Mouse (Mus musculus): ENCODE measurements around the gene Qser1.

Qser1 gene

DNA sequence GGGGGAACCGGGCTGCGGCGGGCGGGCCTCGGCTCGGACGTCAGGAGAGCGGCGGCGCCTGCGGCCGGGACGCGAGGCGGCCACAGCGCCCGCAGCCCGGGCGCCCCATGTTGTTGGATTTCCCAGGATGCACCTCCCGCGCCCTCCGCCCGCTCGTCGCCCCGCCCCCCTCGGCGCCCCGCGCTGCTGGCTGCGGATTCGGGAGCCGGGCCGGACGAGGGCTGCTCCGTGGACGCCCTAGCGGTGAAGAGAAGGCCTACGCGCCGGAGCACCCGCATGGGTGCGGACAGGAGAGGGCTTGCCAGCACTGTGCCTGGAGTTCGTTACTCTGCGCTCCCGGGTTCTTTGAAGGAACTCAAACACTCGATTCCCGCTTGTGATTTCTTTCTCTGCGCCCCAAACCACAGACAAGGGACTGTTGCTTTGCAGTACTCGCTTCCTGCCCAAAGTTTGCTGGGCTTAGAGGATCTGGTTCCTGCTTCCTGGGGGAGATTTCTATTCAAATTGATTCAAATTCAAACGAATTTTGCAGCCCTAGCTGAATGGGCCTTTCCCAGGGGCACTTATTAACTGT is 393 bp upstream of the Qser1 start:
- WGBS = under 1% methylated on average over 50 of the region's 51 CpGs

DNA sequence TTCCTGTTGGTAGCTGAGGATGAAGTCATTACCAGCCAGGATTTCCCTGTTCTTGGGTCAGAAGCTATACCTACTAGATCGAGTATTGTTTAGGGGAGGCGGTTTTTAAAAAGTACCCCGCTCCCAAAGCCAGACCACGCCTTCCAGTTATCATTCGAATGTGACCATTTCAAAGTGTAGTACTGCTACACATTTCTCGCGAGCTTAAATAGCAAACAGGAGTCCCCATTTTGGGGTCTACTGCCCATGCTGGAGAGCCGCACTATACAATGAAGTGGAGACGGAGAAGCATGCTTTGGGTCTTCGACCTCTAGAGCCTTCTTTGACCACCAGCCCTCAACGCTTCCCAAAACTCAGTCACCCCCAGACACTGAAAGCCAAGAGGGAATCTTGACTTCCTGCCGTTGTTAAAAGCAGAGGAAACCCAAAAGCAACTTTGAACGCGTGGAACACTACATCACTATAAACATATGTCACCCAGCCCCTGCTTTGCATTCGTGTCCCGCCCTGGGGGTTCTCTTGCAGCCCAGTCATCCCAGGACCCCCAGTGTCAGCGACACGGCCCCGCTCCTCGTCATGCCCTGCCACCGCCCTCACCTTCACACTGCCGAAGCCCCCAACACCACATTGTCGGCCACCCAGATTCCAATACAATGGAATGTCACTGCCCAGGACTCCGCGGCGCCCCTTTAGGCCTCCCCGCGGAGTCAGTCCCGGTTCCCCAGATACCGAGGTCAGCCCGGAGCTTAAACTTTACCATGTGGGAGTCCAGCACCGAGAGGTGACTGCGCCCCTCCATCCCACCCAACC is 794 bp downstream of the Qser1 start:
- WGBS = 1% methylated on average over 33 of the region's 33 CpGs

DNA sequence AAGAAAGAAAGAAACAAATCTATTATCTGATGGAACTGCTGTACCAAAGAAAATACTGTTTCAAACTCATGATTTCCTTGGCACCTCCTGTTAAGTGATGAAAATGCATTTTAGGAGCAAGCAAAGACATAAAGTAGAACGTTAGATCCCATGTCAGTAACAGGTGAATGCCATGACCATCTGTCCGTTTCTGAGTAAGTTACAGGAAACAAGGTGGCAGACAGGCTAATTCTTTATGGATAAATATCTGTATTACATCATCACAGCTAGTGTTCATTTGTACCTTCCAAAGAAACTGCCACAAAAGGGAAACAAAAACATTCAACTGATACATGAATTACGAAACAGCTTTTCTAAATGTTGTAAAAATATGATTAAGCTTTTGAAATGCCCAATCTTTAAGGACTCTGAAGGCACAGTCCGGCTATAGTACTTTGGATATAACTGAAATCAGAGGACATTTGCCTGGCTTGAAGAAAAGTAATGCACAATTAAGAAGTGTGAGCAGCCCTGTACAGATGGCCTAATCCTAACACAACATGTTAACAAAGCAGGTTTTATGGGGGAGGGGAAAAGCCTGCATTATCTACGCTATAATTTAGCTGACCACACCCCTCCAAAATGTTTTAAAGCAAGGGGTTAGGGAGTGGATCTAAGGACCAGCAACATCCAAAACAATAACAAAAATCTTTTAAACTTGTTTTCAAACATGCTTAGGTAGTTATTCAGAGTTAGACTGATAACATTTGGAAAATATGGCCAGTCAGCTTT is 2.2 kb downstream of the Qser1 start:
- WGBS = 45% methylated on average over 5 of the region's 5 CpGs

DNA sequence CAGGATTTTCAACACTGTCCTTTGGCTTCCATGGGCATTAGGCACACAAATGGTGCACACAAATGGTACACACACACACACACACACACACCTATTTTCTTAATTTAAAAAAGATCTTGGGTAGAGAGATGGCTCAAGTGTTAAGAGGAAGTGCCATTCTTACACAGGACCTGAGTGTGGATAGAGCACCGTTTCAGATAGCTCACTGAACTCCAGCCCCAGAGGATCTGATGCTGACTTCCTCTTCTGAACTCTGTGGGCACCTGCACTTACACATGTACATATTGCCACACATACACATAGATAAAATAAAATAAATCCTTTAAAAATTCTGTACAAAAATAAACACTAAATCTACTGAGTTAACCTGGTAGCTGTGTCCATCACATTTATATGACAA is 11.1 kb downstream of the Qser1 start:
- WGBS = 55% methylated on average over 1 of the region's 1 CpGs

DNA sequence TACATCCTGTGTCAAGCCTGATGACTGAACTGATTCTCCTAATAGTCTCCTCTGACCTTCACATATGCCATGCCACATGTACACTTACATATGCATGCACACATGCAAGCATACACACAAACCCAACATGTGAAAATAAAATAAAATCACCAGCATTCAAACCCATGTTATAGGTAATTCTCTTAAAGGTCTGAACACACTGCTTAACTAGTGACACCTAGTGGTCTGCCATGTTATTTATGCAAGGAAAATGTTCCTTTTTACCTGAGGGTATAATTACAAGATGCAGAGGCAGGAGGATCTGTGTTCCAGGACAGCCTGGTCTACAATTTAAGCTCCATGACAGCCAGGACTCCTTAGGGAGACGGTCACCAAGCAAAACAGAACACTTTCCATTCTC is 41.8 kb downstream of the Qser1 start:
- WGBS = 93% methylated on average over 1 of the region's 1 CpGs

DNA sequence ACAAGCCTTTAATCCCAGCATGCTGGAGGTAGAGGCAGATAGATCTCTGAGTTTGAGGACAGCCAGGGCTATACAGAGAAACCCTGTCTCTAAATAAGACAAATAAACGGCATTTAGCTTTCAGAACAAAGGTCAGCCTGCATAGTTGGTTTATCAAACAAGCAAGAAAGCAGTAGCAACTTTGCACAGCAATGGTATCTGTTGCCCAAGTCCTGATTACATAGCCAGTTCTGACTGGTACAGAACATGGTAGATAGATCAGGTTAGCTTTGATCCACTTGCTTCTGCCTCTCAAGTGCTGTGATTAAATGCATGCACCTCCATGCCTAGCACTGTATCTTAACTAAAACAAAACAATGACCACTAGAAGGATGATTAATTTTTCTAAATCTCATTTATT is 47.9 kb downstream of the Qser1 start:
- WGBS = 72% methylated on average over 1 of the region's 1 CpGs

DNA sequence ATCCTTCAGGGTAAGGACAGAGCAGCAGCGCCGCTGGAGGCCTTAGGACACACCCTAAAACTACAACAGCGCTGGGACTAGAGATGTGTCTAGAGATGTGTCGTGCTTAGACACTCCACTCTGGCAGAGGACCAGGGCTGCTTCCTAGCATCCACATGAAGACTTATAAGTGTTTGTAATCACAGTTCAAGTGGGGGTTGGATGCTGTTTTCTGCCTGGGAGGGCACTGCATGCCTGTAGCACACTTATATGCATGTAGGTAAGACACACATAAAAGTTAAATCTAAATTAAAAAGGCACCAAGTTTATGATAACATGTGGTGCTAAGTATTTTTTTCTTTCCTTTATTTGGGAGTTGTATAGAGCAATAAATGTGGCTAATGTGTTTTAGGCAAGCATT is 52.5 kb downstream of the Qser1 start:
- 82% methylated on average over 4 of the region's 4 CpGs for WGBS

DNA sequence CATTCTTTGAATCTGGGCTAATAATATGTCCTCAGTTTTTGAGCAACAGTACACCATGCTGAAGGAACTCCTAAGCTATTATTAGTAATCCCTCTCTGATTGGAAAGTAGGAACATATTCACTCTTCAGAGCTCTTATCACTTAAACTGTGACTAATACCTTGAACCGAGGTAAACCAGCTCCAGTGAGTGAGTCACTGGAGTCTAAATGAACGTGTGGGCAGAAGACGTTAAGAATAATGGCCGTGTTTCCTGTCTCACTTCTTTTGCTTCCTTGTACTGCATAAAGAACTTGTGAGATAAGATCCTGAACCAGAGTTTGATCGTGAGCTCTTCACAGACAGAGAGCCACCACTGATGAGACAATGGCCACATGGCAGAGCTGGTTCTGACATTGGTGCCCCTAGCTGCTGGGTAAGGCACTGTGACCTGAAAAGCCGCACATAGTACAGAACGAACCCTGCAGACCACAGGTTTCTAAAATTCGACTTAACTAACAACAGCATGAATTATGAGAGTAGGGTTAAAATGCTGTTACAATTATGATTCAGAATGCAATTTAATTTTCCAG is 53.3 kb downstream of the Qser1 start:
- WGBS = 58% methylated on average over 8 of the region's 8 CpGs

DNA sequence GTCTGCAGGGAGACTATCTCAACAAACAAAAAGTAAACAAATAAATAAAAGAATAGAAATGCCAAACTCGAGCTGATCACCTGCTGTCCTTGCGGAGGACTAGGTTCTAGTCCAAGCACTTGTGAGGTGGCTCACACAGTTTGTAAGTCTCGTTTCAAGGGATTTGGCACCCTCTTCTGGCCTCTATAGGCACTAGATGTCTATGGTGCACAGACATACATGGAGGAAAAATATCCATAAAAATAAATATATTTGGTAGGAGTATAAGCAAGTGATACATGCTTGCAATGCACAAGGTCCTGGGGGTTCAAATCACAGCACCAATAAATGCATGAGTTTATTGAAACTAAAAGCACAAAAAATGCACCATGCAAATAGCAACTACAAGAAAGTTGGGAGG is 65.9 kb downstream of the Qser1 start:
- WGBS = 71% methylated on average over 3 of the region's 3 CpGs

DNA sequence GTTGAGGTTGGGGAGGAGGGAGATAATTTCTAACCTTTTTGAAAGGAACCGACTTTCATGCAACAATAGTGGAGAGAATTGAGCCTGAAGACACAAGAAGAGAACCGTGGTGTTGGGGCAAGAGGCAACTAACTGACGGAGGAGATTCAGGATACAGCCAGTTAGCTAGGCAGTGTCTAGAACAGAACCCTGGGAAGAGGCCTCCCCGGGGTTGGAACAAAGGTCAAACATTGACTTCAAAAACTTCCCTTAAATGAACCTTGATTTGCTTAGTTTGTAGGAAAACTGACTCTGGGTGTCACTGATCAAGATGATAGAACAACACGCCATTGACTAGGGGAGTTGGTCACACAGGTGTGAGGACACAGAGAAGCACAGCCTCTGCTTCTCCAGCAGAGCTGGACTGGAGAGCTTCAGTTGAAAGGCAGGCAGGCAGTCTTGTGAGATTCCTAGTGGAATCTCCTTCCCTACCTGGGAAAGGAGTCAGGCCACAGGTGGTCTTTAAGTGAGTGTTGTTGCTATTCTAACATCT is 67.8 kb downstream of the Qser1 start:
- 84% methylated on average over 5 of the region's 5 CpGs for WGBS

DNA sequence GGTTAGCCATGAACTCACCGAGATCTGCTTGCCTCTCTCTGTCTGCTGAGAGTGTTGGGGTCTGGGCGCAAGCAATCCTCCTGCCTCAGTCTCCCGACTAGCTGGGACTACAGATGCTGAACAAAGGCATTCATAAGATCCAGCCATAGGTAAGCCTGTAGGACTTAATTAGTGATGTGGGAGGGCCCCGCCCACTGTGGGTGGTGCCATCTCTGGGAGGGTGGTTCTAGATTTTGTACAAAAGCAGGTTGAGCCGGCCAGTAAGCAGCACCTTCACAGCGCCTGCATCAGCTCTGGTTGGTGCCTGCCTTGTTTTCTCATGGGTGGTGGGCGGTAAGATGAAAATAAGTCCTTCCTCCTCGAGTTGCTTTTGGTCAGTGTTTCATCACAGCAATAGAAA is 70.3 kb downstream of the Qser1 start:
- 67% methylated on average over 8 of the region's 8 CpGs for WGBS

DNA sequence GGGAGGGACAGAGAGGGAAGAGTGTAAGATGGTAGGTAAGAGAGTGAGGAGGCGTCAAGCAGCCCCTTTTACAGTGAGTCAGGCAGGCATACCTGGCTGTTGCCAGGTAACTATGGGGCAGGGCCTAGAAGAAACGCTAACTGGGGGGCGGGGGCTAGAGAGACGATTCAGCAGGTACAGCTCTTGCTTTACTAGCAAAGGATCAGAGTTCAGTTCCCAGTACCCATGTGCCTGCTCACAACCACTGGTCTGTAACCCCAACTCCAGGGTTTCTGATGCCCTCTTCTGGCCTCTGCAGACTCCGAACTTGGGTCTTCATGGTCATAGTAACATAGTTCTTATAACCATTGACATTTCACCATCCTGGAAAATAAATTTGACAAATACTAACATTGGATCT is 72.6 kb downstream of the Qser1 start:
- 78% methylated on average over 5 of the region's 5 CpGs for WGBS

DNA sequence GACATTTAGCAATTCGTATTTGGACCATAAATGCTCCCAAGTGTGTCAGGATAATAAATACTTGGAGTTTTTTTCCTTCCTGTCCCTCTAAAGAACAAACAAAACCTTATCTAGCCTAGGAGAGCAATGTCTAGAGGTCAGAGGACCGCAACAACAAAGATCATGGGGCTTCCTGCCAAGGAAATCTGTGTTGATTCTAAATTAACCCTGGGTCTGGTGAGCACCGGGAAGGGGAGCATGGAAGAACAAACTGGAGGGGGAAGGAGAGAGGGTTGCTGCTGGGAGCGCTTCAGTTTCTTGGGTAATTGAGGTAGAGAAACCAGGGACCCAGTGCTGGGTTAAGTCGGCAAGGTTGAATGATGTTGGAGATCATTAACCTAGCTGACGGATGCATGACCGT is 73.4 kb downstream of the Qser1 start:
- WGBS = 46% methylated on average over 7 of the region's 7 CpGs

DNA sequence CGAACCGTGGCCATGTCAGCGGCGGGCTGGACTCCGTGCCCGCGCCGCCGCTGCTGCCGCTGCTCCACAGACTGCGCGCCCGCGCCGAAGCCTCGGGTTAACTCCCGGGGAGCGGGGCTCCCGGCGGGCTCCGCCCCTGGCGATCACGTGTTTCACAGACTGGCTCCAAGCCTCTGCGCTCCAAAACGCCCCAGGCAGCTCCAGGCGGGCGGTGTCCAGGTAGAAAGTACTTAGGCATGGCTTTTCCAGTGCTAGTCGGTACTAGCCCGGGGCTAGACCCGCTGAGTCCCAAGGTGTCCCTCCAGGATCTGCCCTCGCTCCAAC is 73.9 kb downstream of the Qser1 start, which contains the start of gene Depdc7:
Depdc7 (minus strand) TSS at position 138 of the 324 bp plus-strand sequence.
- under 1% methylated on average over 31 of the region's 31 CpGs for WGBS

DNA sequence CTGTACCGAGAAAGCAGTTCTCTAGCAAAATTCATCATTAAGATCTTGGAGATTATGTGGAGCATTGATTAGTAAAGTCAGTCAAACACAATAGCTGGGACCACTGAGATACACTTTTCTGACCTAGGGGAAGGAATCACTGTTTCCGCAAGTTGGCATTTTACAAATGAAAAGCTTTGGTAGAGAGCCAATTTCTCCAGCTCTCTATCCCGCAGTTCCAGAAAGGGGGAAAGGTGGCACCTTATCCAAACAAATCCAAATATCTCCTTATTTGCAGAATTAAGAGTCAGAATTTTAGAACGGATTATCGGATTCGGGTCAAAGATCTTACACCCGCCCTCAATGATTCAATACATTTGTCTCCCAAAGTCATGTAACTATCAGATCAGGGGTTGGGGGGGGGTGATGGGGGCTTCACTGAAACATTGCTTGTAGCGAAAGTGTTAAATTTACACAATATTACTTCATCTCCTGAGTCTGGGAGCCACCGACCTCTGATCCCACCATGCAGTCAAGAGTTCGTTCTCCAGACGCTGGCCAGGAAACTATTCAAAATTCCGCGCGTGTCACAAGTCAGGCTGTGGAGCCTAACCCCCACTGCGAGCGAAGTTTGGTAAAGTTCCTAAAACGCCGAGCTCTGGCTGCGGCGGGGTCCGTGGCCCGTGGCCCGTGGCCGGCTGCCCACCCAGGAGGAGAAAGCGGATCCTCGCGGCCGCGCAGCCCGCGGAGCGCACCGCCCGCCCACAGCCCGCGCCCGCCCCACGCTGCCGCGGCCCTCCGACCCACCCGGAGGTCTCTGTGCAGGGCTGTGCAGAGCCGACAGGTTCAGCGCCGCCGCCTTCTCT is 74.4 kb downstream of the Qser1 start:
- 6% methylated on average over 46 of the region's 46 CpGs for WGBS

DNA sequence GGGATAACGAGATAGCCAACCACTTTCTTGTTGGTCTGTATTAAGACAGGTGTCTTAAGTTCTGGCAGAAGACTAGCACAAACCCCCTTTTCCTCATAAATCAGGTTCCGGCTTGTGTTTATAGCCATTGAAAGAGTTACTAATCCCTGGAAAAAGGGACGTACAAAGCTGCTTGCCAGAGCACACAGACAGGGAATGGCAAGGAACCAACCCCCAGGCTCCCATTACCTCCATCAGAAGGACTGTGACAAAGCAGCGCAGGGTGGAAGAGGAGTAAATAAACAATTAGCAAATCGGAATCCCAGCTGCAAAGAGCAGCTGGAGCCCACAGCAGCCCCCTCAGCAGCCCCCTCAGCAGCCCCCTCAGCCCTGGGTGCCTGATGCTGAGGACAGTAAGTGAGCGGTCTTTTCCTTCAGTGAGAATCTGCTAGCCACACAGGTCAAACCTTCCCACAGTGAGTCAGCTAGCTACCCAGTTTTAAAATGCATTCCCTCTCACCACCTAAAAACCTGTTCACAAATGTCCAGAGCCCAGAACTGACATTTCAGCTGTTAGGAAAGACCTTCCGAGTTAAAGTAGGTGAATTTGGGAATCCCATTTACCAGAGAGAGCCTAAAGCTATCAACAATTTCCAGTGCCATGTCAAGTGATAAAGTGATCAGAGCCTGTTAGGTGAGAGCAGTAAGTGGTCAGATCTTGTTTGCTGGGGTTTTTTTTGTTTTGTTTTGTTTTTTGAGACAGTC is 75.4 kb downstream of the Qser1 start:
- WGBS = 63% methylated on average over 7 of the region's 7 CpGs

DNA sequence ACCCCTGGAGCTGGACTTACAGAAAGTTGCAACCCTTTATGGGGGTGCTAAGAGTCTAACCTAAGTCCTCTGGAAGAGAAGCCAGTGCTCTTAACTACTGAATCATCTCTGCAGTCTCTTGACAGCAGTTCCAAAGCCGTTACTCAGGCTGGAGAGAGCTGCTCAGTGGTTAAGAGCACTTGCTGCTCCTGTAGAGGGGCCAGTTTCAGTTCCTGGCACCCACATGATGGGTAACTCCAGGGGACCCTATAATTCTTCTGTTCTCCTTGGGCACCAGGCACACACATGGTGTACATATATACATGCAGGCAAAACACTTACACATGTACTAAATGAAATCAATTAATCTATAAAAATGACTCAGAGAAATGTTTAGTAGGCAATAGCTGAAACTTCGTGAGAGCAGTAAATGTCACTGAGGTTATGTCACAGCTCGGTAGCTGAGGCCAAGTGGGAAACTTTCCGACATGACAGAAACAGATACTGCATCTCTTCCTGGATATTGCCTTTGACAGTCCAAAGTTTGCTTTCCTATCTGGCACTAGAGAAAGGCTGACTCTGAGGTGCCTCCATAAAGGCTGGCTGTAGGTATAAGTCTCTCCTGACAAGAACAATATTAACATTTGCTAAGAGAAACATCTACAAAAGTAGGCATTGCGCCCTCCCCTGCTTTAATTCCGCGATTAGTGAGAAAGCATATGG is 76.2 kb downstream of the Qser1 start:
- 75% methylated on average over 7 of the region's 7 CpGs for WGBS

DNA sequence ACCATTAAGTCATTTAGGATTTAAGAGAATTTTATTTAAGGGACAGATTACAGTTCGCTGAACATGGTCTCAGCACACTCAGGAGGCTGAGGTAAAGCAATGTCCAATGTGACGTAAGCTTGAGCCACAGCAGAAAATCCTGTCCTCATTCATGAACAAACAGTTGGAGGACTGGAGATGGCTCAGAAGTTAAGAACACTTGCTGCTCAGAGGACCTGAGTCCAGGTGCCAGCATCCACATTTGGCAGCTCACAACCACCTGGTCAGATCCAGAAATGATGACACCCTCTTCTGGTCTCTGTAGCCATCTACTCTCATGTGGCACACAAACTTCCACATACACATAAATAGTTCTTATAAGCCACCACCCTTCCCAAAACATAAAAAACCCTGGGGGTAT is 76.9 kb downstream of the Qser1 start:
- WGBS = 97% methylated on average over 2 of the region's 2 CpGs

DNA sequence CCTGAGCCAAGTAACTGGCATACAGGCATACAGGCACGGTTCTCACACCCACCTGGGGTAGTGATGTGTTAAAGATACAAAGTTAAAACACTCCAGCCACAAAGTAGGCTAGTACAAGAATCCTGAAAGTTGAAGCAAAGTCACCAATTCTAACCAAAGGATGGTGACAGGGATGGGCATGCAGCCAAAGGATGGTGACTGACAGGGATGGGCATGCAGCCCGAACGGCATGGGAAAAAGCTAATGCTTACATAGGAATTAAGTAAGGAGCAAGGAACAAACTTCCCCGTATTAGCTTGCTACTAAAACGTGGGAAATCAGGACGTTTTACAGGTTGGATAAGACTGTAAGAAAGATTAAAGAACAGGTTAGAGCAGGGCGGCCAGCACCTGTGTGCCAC is 80.3 kb downstream of the Qser1 start:
- WGBS = 69% methylated on average over 7 of the region's 7 CpGs

Data from cerebral cortex, adult 2 months (tissue).